Mouse (Mus musculus) bone marrow macrophage, adult 2 months (primary cell): ENCODE results near the gene Lrp1.

ENCODE experiments used
- CTCF ChIP-seq: IDR thresholded peaks from 2 replicates; pipeline ENCODE4 v1.5.1; 2012; ENCODE audit warnings: low read depth, mild to moderate bottlenecking, low read length, moderate library complexity
- POLR2A ChIP-seq: IDR thresholded peaks from 2 replicates; pipeline ENCODE4 v1.6.1; 2012; ENCODE audit warnings: mild to moderate bottlenecking, low read depth, low read length, borderline replicate concordance

- TF ChIP-seq CTCF = no peak
- TF ChIP-seq POLR2A = no peak
Measured at GRCm38 (mm10) chr10:127519903-127520713, 100.8 kb downstream of the Lrp1 start.
